Mouse (Mus musculus): Measurements from ENCODE around the gene Zkscan3. TPM values are rescaled to one million over a fixed set of nuclear protein-coding genes. Genes with fewer than 3 reads are reported as not detected.

Gene Zkscan3
- 49.7 and 53.4 TPM in 2 replicates for polyA plus RNA-seq (2014; fragmentation: Nextera tagmentation; extraction: Ambion mirVana)

DNA sequence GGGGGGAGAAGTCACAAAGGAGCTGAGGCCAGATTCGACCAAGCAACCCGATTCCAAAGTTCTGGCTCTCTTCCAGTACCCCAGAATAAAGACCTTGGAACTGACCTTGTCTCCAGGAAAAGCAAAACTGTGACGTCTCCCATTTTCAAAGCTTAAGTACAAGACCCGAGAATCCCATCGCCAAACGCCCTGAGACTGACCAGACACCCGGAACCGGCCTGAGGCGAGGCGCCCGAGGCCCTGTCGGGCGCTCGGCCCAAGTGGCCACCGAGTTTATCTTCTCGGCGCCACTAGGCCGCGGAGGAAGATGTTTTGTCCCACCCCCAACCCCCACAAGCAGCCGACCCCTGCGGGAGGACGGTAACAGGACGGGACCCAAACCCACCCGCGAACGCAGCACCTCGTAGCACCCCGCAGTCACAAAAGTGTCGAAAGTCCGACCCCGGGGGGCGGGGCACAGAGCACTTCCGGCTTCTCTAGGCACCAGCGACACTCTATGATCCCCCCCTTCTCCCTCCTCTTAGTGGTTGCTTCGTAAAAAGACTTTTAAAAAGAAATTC, at the start of gene Zkscan3:
Zkscan3 (minus strand) TSS at position 469 of the 560 bp plus-strand sequence.
- Histone ChIP-seq H3K4me1 (replicated peaks; ENCODE audit: control insufficient read depth, insufficient read depth, low read length) (no peaks in the 10 kb centered on the region; the same call in 1 of the 2 replicates), H3K9me3 (ENCODE audit: control insufficient read depth, low read length) (no peaks in the 10 kb centered on the region), H3K4me3 (ENCODE audit: low read depth, low read length) (peak within 1 kb of the TSS; percentile 85), H3K9ac (ENCODE audit: low read depth, low read length) (peak within 1 kb of the TSS; percentile 93), H3K27me3 (replicated peaks; ENCODE audit: control insufficient read depth, insufficient read depth, low read length) (no peaks in the 10 kb centered on the region), H3K36me3 (ENCODE audit: control insufficient read depth, insufficient read depth, low read length) (no peaks in the 10 kb centered on the region; the same call in 1 of the 2 replicates), H3K27ac (ENCODE audit: low read depth, low read length) (peak within 1 kb of the TSS; percentile 84), H3K4me2 (peak within 1 kb of the TSS; percentile 79)
- DNase-seq (ENCODE audit: low spot score) = peak; percentile 83
- peak; percentile 95 for ATAC-seq (replicated peaks; ENCODE audit: low FRiP score)
- under 1% methylated on average over 35 of the region's 35 CpGs for WGBS

DNA sequence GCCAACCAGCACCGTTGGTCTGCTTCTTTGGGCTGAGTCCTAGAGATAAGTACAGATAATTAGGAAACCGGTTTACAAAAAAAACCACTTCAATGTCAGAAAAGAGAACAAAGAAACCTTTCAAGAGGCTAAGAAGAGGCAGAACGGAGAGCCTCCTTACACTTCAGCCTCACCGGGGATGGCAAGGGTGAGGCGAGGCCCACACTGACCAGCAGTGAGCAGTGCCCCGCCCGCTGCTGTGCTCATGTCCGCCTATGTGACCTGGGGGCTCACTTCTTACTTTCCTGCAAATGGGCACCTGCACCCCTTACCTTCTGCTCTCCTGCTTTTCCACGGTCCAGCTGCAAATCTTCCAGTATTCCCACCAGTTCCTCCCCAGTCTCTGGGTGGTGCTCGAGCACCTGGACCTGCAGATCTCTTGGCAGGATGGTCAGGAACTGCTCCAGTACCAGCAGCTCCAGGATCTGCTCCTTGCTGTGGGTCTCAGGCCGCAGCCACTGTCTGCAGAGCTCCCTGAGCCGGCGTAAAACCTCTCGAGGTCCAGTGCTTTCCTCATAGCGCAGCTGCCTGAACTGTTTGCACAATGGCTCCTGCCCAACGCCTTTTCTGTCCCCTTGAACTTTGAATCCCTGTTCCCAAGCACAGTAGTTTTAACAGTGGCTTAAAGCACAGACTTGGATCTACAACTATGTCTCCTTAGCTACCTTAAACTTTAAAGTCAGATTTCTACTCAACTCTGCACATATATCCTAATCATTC, 45.5 kb upstream of the Zkscan3 start:
- Histone ChIP-seq H3K4me2 (no peak overlapping the region), H3K27me3 (replicated peaks; ENCODE audit: control insufficient read depth, insufficient read depth, low read length) (no peaks in the 10 kb centered on the region), H3K36me3 (ENCODE audit: control insufficient read depth, insufficient read depth, low read length) (peaks cover 11% of the 10 kb centered on the region), H3K4me1 (replicated peaks; ENCODE audit: control insufficient read depth, insufficient read depth, low read length) (0 out of 2 replicates have a peak, but pooled peaks cover 3% of the 10 kb centered on the region), H3K4me3 (ENCODE audit: low read depth, low read length) (no peak overlapping the region), H3K9ac (ENCODE audit: low read depth, low read length) (no peak overlapping the region), H3K9me3 (ENCODE audit: control insufficient read depth, low read length) (no peaks in the 10 kb centered on the region), H3K27ac (ENCODE audit: low read depth, low read length) (no peak overlapping the region)
- ATAC-seq (replicated peaks; ENCODE audit: low FRiP score) = no peak
- 74% methylated on average over 16 of the region's 16 CpGs for WGBS
- no peak for DNase-seq (ENCODE audit: low spot score)

DNA sequence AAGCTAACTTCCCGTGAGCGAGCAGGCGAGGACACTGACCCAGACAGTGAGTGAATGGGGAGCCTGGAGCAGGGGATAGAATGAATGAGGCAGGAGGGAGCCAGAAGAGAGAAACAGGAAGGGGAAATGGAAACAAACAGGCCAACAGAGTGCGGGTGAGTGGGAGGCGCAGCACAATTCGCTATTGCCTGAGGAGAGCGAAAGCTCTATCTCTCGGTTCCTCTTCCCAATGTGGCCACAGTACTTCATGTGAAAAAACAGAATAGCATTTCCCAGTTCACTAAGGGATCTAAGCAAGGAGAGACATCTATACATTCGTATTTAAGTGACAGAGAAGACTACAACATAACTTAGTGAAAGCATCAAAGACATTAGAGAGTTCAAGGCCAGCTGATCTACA, 44.2 kb upstream of the Zkscan3 start:
- WGBS = 85% methylated on average over 9 of the region's 9 CpGs
- H3K9me3 ChIP-seq (ENCODE audit: control insufficient read depth, low read length) = no peaks in the 10 kb centered on the region
- ATAC-seq (replicated peaks; ENCODE audit: low FRiP score) = no peak

DNA sequence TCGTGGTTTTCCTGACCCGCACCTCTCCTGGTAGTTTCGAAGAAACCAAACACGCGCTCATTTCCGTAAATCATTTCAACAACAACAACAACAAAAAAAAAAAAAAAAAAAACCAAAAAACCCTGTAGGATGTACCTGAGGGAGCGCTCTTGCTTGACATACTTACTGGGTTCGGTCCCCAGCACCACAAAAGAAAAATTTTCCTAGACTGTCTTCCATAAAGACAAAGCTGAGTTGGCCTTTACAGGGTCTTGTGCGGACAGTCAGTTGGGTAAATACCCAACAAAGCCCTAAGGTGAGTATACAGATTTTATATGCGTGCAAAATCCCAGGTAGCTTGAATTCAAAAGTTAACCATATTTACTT, 38.6 kb upstream of the Zkscan3 start:
- no peak for DNase-seq (ENCODE audit: low spot score)
- ATAC-seq (replicated peaks; ENCODE audit: low FRiP score) = peak; percentile 27; the same call in 1 of the 2 replicates
- peak overlapping the region; percentile 71 for H3K9ac ChIP-seq (ENCODE audit: low read depth, low read length)
- WGBS = 16% methylated on average over 10 of the region's 10 CpGs
- no peaks in the 10 kb centered on the region for H3K9me3 ChIP-seq (ENCODE audit: control insufficient read depth, low read length)
- no peaks in the 10 kb centered on the region for H3K27me3 ChIP-seq (replicated peaks; ENCODE audit: control insufficient read depth, insufficient read depth, low read length)
- peak overlapping the region; percentile 93 for H3K4me2 ChIP-seq
- no peak overlapping the region for H3K27ac ChIP-seq (ENCODE audit: low read depth, low read length)
- H3K4me3 ChIP-seq (ENCODE audit: low read depth, low read length) = peak overlapping the region; percentile 55
- peaks cover 5% of the 10 kb centered on the region for H3K4me1 ChIP-seq (replicated peaks; ENCODE audit: control insufficient read depth, insufficient read depth, low read length)
- H3K36me3 ChIP-seq (ENCODE audit: control insufficient read depth, insufficient read depth, low read length) = peaks cover 9% of the 10 kb centered on the region

More for the DNA sequence above, 44.2 kb upstream of the Zkscan3 start:
- H3K27ac ChIP-seq (ENCODE audit: low read depth, low read length) = no peak overlapping the region
- no peak overlapping the region for H3K9ac ChIP-seq (ENCODE audit: low read depth, low read length)
- no peaks in the 10 kb centered on the region for H3K4me1 ChIP-seq (replicated peaks; ENCODE audit: control insufficient read depth, insufficient read depth, low read length)
- no peak overlapping the region for H3K4me2 ChIP-seq
- H3K4me3 ChIP-seq (ENCODE audit: low read depth, low read length) = no peak overlapping the region
- peaks cover 11% of the 10 kb centered on the region for H3K36me3 ChIP-seq (ENCODE audit: control insufficient read depth, insufficient read depth, low read length)
- no peaks in the 10 kb centered on the region for H3K27me3 ChIP-seq (replicated peaks; ENCODE audit: control insufficient read depth, insufficient read depth, low read length)
- DNase-seq (ENCODE audit: low spot score) = no peak

DNA sequence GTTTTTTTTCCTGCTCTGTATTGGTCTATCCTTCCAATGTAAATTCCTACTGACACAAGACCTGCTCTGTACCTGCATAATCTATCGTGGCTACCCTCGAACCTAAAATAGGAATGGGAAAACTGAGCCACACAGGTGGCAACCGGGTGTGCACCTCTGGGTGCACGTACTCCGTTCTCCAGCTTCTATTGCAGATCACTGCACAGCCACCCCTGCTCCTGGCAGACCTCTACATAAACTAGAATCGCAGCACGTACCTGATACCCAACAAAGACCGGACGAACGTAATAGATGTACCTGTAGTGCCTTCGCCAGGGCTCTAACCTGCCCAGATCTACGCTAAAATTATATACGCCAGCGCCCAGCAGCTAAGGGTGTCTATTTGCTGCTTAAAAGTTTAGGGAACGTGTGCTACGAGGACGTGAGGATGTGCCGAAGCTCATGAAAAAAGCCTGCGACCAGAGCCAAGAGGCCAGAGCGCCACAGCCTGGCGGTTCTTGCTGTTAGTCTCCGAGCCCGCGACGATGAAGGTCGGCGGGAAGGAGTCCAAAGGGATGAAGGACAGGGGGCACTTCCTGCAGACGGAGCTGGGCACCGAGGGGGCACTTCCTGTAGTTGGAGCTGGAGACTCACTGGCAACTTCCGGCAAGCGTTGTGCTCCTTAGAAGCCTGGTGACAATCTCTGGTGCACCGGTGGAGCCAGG, 38.1 kb upstream of the Zkscan3 start, which contains the start of gene Pgbd1:
Pgbd1 (minus strand) TSS at position 556 of the 704 bp plus-strand sequence.
- Histone ChIP-seq H3K4me3 (ENCODE audit: low read depth, low read length) (peak within 1 kb of the TSS; percentile 55), H3K4me2 (peak within 1 kb of the TSS; percentile 93), H3K36me3 (ENCODE audit: control insufficient read depth, insufficient read depth, low read length) (peaks cover 9% of the 10 kb centered on the region), H3K9me3 (ENCODE audit: control insufficient read depth, low read length) (no peaks in the 10 kb centered on the region), H3K9ac (ENCODE audit: low read depth, low read length) (peak within 1 kb of the TSS; percentile 71), H3K27me3 (replicated peaks; ENCODE audit: control insufficient read depth, insufficient read depth, low read length) (no peaks in the 10 kb centered on the region), H3K4me1 (replicated peaks; ENCODE audit: control insufficient read depth, insufficient read depth, low read length) (peaks cover 5% of the 10 kb centered on the region), H3K27ac (ENCODE audit: low read depth, low read length) (peak within 1 kb of the TSS; percentile 3)
- DNase-seq (ENCODE audit: low spot score) (peak; percentile 75), ATAC-seq (replicated peaks; ENCODE audit: low FRiP score) (peak; percentile 91)
- under 1% methylated on average over 32 of the region's 32 CpGs for WGBS

DNA sequence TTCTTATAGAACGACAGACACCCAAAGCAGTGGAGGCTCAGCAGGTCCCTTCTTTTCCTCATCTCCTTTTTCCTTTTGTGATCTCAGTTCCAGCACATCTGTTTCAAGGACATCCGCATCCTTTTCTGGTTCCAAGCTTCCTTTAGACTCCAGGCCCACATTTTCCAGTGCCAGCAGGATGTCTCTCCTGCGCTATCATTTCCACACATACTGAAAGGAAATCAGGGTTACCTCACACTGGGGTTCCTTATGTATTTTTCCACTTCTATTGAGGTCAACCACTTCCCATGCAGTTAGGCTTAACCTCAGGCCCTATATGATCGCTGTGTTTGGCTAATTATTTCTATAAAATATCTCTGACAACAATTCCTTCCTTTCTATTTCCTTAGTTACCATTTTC, 32.9 kb upstream of the Zkscan3 start:
- H3K27ac ChIP-seq (ENCODE audit: low read depth, low read length) = no peak overlapping the region
- no peak overlapping the region for H3K9ac ChIP-seq (ENCODE audit: low read depth, low read length)
- WGBS = 72% methylated on average over 4 of the region's 4 CpGs
- no peak overlapping the region for H3K4me3 ChIP-seq (ENCODE audit: low read depth, low read length)
- H3K4me1 ChIP-seq (replicated peaks; ENCODE audit: control insufficient read depth, insufficient read depth, low read length) = peaks cover 5% of the 10 kb centered on the region
- H3K27me3 ChIP-seq (replicated peaks; ENCODE audit: control insufficient read depth, insufficient read depth, low read length) = no peaks in the 10 kb centered on the region
- no peak overlapping the region for H3K4me2 ChIP-seq
- ATAC-seq (replicated peaks; ENCODE audit: low FRiP score) (no peak), DNase-seq (ENCODE audit: low spot score) (no peak)
- no peaks in the 10 kb centered on the region for H3K9me3 ChIP-seq (ENCODE audit: control insufficient read depth, low read length)
- H3K36me3 ChIP-seq (ENCODE audit: control insufficient read depth, insufficient read depth, low read length) = no peaks in the 10 kb centered on the region

DNA sequence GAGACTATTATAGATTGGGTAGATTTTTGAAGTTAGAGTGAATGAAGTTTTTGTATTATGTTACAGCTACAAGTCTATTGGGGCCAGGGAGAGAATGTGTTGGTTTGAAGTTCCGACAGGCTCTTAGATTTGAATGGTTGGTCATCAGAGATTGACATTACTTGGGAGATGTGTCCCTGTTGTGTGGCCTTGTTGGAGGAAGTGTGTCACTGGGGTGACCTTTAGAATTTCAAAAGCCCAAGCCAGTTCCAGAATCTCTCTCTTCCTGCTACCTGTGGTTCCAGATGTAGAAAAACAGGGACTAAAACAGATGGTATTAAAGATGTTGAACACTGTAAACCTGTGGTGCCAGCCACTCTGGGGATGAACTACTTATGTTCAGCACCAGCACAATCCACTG, 25.1 kb upstream of the Zkscan3 start:
- WGBS = 94% methylated on average over 1 of the region's 1 CpGs
- Histone ChIP-seq H3K4me2 (no peak overlapping the region), H3K27me3 (replicated peaks; ENCODE audit: control insufficient read depth, insufficient read depth, low read length) (no peaks in the 10 kb centered on the region), H3K4me1 (replicated peaks; ENCODE audit: control insufficient read depth, insufficient read depth, low read length) (no peaks in the 10 kb centered on the region), H3K9ac (ENCODE audit: low read depth, low read length) (no peak overlapping the region), H3K9me3 (ENCODE audit: control insufficient read depth, low read length) (no peaks in the 10 kb centered on the region), H3K27ac (ENCODE audit: low read depth, low read length) (no peak overlapping the region), H3K36me3 (ENCODE audit: control insufficient read depth, insufficient read depth, low read length) (no peaks in the 10 kb centered on the region), H3K4me3 (ENCODE audit: low read depth, low read length) (no peak overlapping the region)
- ATAC-seq (replicated peaks; ENCODE audit: low FRiP score) (no peak), DNase-seq (ENCODE audit: low spot score) (no peak)

DNA sequence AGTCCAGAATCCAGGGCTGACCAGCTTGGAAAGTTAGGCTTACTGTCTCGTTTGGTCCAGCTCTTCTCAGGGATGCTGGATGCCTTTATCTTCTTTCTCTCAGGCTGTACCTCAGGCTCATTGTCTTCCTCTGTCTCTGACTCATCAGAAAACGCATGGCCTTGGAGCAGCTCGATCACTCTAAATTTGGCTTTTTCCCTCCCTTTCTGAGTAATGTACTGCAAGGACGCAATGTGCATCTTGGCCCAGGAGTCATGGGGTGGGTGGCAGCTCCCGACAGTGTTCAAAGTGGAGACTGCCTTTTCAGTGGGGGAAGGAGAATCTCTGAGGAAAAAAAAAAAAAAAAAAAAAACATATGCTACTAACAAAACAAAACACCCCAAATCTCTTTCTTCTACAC, 20.7 kb upstream of the Zkscan3 start:
- no peak for DNase-seq (ENCODE audit: low spot score)
- no peaks in the 10 kb centered on the region for H3K36me3 ChIP-seq (ENCODE audit: control insufficient read depth, insufficient read depth, low read length)
- H3K9me3 ChIP-seq (ENCODE audit: control insufficient read depth, low read length) = no peaks in the 10 kb centered on the region
- no peak for ATAC-seq (replicated peaks; ENCODE audit: low FRiP score)
- no peaks in the 10 kb centered on the region for H3K27me3 ChIP-seq (replicated peaks; ENCODE audit: control insufficient read depth, insufficient read depth, low read length)
- H3K4me2 ChIP-seq = no peak overlapping the region
- 51% methylated on average over 5 of the region's 5 CpGs for WGBS
- H3K4me1 ChIP-seq (replicated peaks; ENCODE audit: control insufficient read depth, insufficient read depth, low read length) = peaks cover 4% of the 10 kb centered on the region; the same call in 1 of the 2 replicates
- no peak overlapping the region for H3K27ac ChIP-seq (ENCODE audit: low read depth, low read length)
- no peak overlapping the region for H3K9ac ChIP-seq (ENCODE audit: low read depth, low read length)
- no peak overlapping the region for H3K4me3 ChIP-seq (ENCODE audit: low read depth, low read length)

All from liver, embryonic 11.5 days (tissue).